Mouse (Mus musculus) CH12.LX (cell line): ENCODE measurements at regions not wholly inside any gene's neighbourhood (a gene's known extent, or its start where the extent isn't known, plus 50 kb on each side); places are given as distances from the start of the nearest gene placed in this dataset.
A peak's percentile ranks its signal among the peaks of the same experiment; 100 is the strongest.

Experiments
- DNase-seq: peaks from one replicate; pipeline ENCODE4 v3.0.0-alpha.2; 2013; ENCODE audit errors: extremely low read depth
- H3K27ac ChIP-seq: 2 replicates; pipeline ENCODE4 v1.5.1; 2012; ENCODE audit warnings: low read depth, mild to moderate bottlenecking, control low read depth, moderate library complexity; ENCODE audit not compliant: insufficient read depth
- H3K27me3 ChIP-seq: replicated peaks from 2 replicates; pipeline ENCODE3; 2012; ENCODE audit warnings: inconsistent platforms
- H3K36me3 ChIP-seq, 2 experiments: replicated peaks in 1 of 2; 2 replicates each; pipeline versions ENCODE3 to v1.6.1; 2012; ENCODE audit warnings: inconsistent platforms in 1 of 2, low read length in 1 of 2, mild to moderate bottlenecking in 1 of 2, mixed read lengths in 1 of 2, moderate library complexity in 1 of 2; ENCODE audit not compliant: control insufficient read depth in 1 of 2, insufficient read depth in 1 of 2
- H3K4me1 ChIP-seq, 2 experiments: 2 replicates each; pipeline ENCODE4 v1.6.1; 2012; ENCODE audit warnings: inconsistent platforms in 1 of 2, moderate library complexity in 1 of 2; ENCODE audit not compliant: insufficient read depth in 2 of 2, control insufficient read depth in 1 of 2
- H3K4me2 ChIP-seq: 2 replicates; pipeline ENCODE4 v1.6.1; 2012; ENCODE audit warnings: low read depth, mild to moderate bottlenecking, control low read depth; ENCODE audit not compliant: poor library complexity, insufficient read depth, severe bottlenecking
- H3K4me3 ChIP-seq, 3 experiments: fragments of 150-350 bp in 1 of 3; sonication (generic) in 1 of 3; replicated peaks in 1 of 3; 2 replicates each; pipeline versions ENCODE3 to v1.5.1; 2011 to 2012; ENCODE audit warnings: low read depth in 2 of 3, low read length in 2 of 3, mild to moderate bottlenecking in 2 of 3, moderate library complexity in 2 of 3, control low read depth in 1 of 3, improper control_type of control experiment in 1 of 3, inconsistent platforms in 1 of 3, mixed read lengths in 1 of 3; ENCODE audit not compliant: poor library complexity in 1 of 3
- H3K79me2 ChIP-seq: replicated peaks from 2 replicates; pipeline ENCODE4 v1.6.1; 2012; ENCODE audit warnings: mild to moderate bottlenecking, moderate library complexity; ENCODE audit not compliant: control insufficient read depth, poor library complexity, insufficient read depth, severe bottlenecking; ENCODE audit errors: extremely low read depth
- H3K9ac ChIP-seq: 2 replicates; pipeline ENCODE4 v1.6.1; 2012; ENCODE audit warnings: low read depth, mild to moderate bottlenecking, control low read depth, moderate library complexity; ENCODE audit not compliant: insufficient read depth
- H3K9me3 ChIP-seq: replicated peaks from 2 replicates; pipeline ENCODE3; 2012; ENCODE audit warnings: low read length, inconsistent platforms, mixed read lengths
- CTCF ChIP-seq, 2 experiments: IDR thresholded peaks in 1 of 2; conservative IDR thresholded peaks in 1 of 2; 2 replicates each; pipeline ENCODE4 v1.5.1; 2011 to 2012; ENCODE audit warnings: low read depth in 2 of 2, low read length in 2 of 2, improper control_type of control experiment in 1 of 2, inconsistent platforms in 1 of 2, mild to moderate bottlenecking in 1 of 2, moderate library complexity in 1 of 2
- ELF1 ChIP-seq: IDR thresholded peaks from 2 replicates; pipeline ENCODE4 v1.6.1; 2014; ENCODE audit warnings: low read depth, mild to moderate bottlenecking, inconsistent platforms, low read length, improper control_type of control experiment
- ETS1 ChIP-seq: conservative IDR thresholded peaks from 2 replicates; pipeline ENCODE4 v1.6.1; 2012; ENCODE audit warnings: low read depth, mild to moderate bottlenecking, inconsistent platforms, low read length, improper control_type of control experiment, moderate library complexity
- GABPA ChIP-seq: IDR thresholded peaks from 2 replicates; pipeline ENCODE4 v1.6.1; 2012; ENCODE audit warnings: low read depth, low read length, improper control_type of control experiment, inconsistent platforms; ENCODE audit not compliant: insufficient replicate concordance
- JUN ChIP-seq: IDR thresholded peaks from 2 replicates; pipeline ENCODE4 v1.6.1; 2011; ENCODE audit warnings: low read depth, mild to moderate bottlenecking, low read length, improper control_type of control experiment, moderate library complexity; ENCODE audit not compliant: insufficient read depth
- JUND ChIP-seq: conservative IDR thresholded peaks from 2 replicates; pipeline ENCODE4 v1.6.1; 2011; ENCODE audit warnings: low read depth, low read length, improper control_type of control experiment
- KAT2A ChIP-seq: IDR thresholded peaks from 2 replicates; pipeline ENCODE4 v1.6.1; 2012; ENCODE audit warnings: low read length, improper control_type of control experiment, inconsistent platforms; ENCODE audit not compliant: insufficient replicate concordance
- MEF2A ChIP-seq: IDR thresholded peaks from 2 replicates; pipeline ENCODE4 v1.6.1; 2014; ENCODE audit warnings: low read depth, mild to moderate bottlenecking, inconsistent platforms, low read length, improper control_type of control experiment, borderline replicate concordance
- MXI1 ChIP-seq: IDR thresholded peaks from 2 replicates; pipeline ENCODE4 v1.6.1; 2011; ENCODE audit warnings: mild to moderate bottlenecking, low read depth, low read length, improper control_type of control experiment
- MYC ChIP-seq: IDR thresholded peaks from 2 replicates; pipeline ENCODE4 v1.6.1; 2011; ENCODE audit warnings: low read depth, mild to moderate bottlenecking, improper control_type of control experiment, low read length
- NELFE ChIP-seq: IDR thresholded peaks from 2 replicates; pipeline ENCODE4 v1.6.1; 2011; ENCODE audit warnings: low read depth, low read length, improper control_type of control experiment
- PAX5 ChIP-seq: IDR thresholded peaks from 2 replicates; pipeline ENCODE4 v1.6.1; 2012; ENCODE audit warnings: low read length, inconsistent platforms, mixed read lengths
- POLR2AphosphoS2 ChIP-seq: IDR thresholded peaks from 2 replicates; pipeline ENCODE4 v1.6.1; 2011; ENCODE audit warnings: low read depth, low read length, improper control_type of control experiment
- RAD21 ChIP-seq: IDR thresholded peaks from 2 replicates; pipeline ENCODE4 v1.6.1; 2011; ENCODE audit warnings: low read depth, mild to moderate bottlenecking, low read length, improper control_type of control experiment, moderate library complexity
- SIN3A ChIP-seq: IDR thresholded peaks from 2 replicates; pipeline ENCODE4 v1.6.1; 2012; ENCODE audit warnings: low read length, improper control_type of control experiment, inconsistent platforms
- SMC3 ChIP-seq: IDR thresholded peaks from 2 replicates; pipeline ENCODE4 v1.6.1; 2011; ENCODE audit warnings: low read depth, low read length, improper control_type of control experiment
- TBP ChIP-seq: conservative IDR thresholded peaks from 2 replicates; pipeline ENCODE4 v1.6.1; 2011; ENCODE audit warnings: low read depth, low read length, improper control_type of control experiment
- TCF12 ChIP-seq: IDR thresholded peaks from 2 replicates; pipeline ENCODE4 v1.6.1; 2014; ENCODE audit warnings: low read depth, mild to moderate bottlenecking, inconsistent platforms, low read length, improper control_type of control experiment
- UBTF ChIP-seq: IDR thresholded peaks from 2 replicates; pipeline ENCODE4 v1.6.1; 2012; ENCODE audit warnings: low read depth, mild to moderate bottlenecking, inconsistent platforms, low read length, improper control_type of control experiment, moderate library complexity
- USF2 ChIP-seq: conservative IDR thresholded peaks from 2 replicates; pipeline ENCODE4 v1.6.1; 2011; ENCODE audit warnings: low read depth, low read length, improper control_type of control experiment
- ZC3H11A ChIP-seq: IDR thresholded peaks from 2 replicates; pipeline ENCODE4 v1.6.1; 2012; ENCODE audit warnings: low read depth, mild to moderate bottlenecking, inconsistent platforms, low read length, improper control_type of control experiment
- ZMIZ1 ChIP-seq: IDR thresholded peaks from 2 replicates; pipeline ENCODE4 v1.6.1; 2012; ENCODE audit warnings: low read depth, mild to moderate bottlenecking, inconsistent platforms, low read length, improper control_type of control experiment
- ZNF384 ChIP-seq: IDR thresholded peaks from 2 replicates; pipeline ENCODE4 v1.6.1; 2012; ENCODE audit warnings: low read depth, low read length, improper control_type of control experiment, inconsistent platforms
- dilution Hi-C: fragments of 300-500 bp; cut with MboI; formaldehyde crosslinking; loops from 2 replicates; pipeline ENCODE4 v1.14.3; 2020; ENCODE audit warnings: low sequenced_read_pairs; ENCODE audit not compliant: extremely low pct_unique_long_range_greater_than_20kb, extremely low pct_ligation_motif_present
- in situ Hi-C: fragments of 300-500 bp; cut with MboI; formaldehyde crosslinking; loops from 3 replicates; pipeline ENCODE4 v1.14.3; 2019; ENCODE audit warnings: low sequenced_read_pairs, low pct_ligation_motif_present, low pct_unique_long_range_greater_than_20kb, mixed read lengths

- in situ Hi-C loops (loop anchor here (25.0 kb wide), 2 partner anchors 973 to 1373 kb away; no protein-coding TSS in a partner anchor), dilution Hi-C loops (no loop called here)
- no peak overlapping the region for H3K4me2 ChIP-seq
- H3K79me2 ChIP-seq: no peaks in the 10 kb centered on the region
- no peak overlapping the region for H3K27ac ChIP-seq
- no peak overlapping the region for H3K9ac ChIP-seq
- 0 out of 4 replicates have a peak, but pooled peaks cover 0 to 3% of the 10 kb centered on the region in 2 experiments for H3K4me1 ChIP-seq
- peak; percentile 17 for DNase-seq
- no peaks in the 10 kb centered on the region for H3K36me3 ChIP-seq
- no peaks in the 10 kb centered on the region for H3K27me3 ChIP-seq
- no peak overlapping the region for H3K4me3 ChIP-seq
- no peaks in the 10 kb centered on the region for H3K9me3 ChIP-seq
- TF ChIP-seq ELF1: no peak
- TF ChIP-seq ZC3H11A: 0 out of 2 replicates have a peak, but pooled peaks have one; percentile 1
- peak; percentile 53 for TF ChIP-seq SMC3
- no peak for TF ChIP-seq MYC
- TF ChIP-seq CTCF (conservative IDR thresholded peaks at IDR 0.05 in 1 of 2, IDR thresholded peaks at IDR 0.05 in 1 of 2; ENCODE audit: low read depth in 2 of 2, low read length in 2 of 2): peak in 1 of 2 experiments; percentile 73; a peak in 3 of 4 replicates
- TF ChIP-seq ZNF384: peak; percentile 97
- TF ChIP-seq RAD21: peak; percentile 82
- TF ChIP-seq, all 38 proteins: peak for 5
Observed at GRCm38 (mm10) chr4:81564446-81564845, 121.8 kb upstream of the Mpdz start.

- dilution Hi-C loops (no loop called here), in situ Hi-C loops (loop anchor here (25.0 kb wide), 2 partner anchors 974 to 1374 kb away; no protein-coding TSS in a partner anchor)
- TF ChIP-seq TBP: no peak
- TF ChIP-seq MXI1: no peak
- no peak for TF ChIP-seq PAX5
- no peak for TF ChIP-seq ETS1
- no peak for TF ChIP-seq MEF2A
- no peak for TF ChIP-seq GABPA
- TF ChIP-seq ELF1: no peak
- no peak for TF ChIP-seq USF2
- no peak for TF ChIP-seq SMC3
- TF ChIP-seq NELFE: no peak
- no peak for TF ChIP-seq MYC
- TF ChIP-seq UBTF: no peak
- no peak for TF ChIP-seq JUN
- no peak for TF ChIP-seq ZMIZ1
- TF ChIP-seq ZNF384: no peak
- TF ChIP-seq SIN3A: no peak
- TF ChIP-seq POLR2AphosphoS2: no peak
- TF ChIP-seq KAT2A: no peak
- no peak for TF ChIP-seq TCF12
- TF ChIP-seq JUND: no peak
- TF ChIP-seq, all 38 proteins: peak for 0
- H3K79me2 ChIP-seq: no peaks in the 10 kb centered on the region
- no peak overlapping the region for H3K4me2 ChIP-seq
- H3K27me3 ChIP-seq: no peaks in the 10 kb centered on the region
- H3K27ac ChIP-seq: no peak overlapping the region
- no peaks in the 10 kb centered on the region for H3K36me3 ChIP-seq
- DNase-seq: no peak
- H3K9me3 ChIP-seq: no peaks in the 10 kb centered on the region
- H3K4me3 ChIP-seq: no peak overlapping the region
- H3K4me1 ChIP-seq: 0 out of 4 replicates have a peak, but pooled peaks cover 0 to 3% of the 10 kb centered on the region in 2 experiments
- H3K9ac ChIP-seq: no peak overlapping the region
Observed at GRCm38 (mm10) chr4:81563574-81563973, 121.0 kb upstream of the Mpdz start.
